In the genomic region with DNA sequence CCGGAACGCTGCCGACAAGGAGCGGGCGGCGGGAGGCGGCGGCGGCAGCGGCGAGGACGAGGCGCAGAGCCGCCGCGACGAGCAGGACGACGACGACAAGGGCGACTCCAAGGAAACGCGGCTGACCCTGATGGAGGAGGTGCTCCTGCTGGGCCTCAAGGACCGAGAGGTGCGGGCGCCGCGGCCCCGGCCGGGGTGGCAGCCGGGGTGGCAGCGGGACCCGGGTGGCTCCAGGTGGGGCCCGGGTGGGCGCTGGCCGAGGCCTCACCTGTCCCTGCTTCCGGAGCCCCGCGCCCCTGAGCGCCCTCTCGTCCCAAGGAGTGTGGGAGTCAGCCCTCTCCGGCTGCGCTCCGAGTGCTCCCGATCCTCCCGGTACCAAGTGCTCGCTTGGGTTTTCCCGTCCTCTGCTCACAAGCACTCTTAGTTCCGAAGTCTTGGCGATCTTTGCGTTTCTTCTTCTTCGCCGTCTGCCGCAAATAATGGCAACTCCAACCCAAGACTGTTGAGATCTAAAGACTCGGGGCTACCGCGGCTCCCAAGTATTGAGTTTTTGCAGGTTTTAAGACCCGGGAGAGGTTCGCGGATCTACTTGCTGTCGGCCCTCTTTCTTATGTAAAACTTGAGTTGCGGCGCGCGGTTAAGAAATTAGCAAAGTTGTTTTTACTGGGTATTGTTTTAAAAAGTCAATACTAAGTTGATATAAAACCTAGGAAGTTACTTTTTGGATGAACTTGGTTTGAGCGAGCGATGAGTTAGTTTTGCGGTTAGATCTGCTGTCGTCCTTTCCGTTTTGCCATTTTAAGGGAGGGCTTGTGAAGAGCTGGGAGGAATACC, we compare ENCODE assay signal across 8 mouse cellular contexts. TPM values are rescaled to one million over a fixed set of nuclear protein-coding genes. Genes with fewer than 3 reads are reported as not detected.
DNase-seq lines count a peak whose midpoint lies in the region; ATAC-seq and TF ChIP-seq lines count a peak whose summit lies in the region.

TSS of gene 1810049J17Rik (minus strand) at position 112 of the 834 bp plus-strand sequence.

- WGBS in forebrain, embryonic 12.5 days = under 1% methylated on average over 63 of the region's 70 CpGs

- H3K4me1 ChIP-seq in MEL (ENCODE audit: control insufficient read depth in 1 of 2, insufficient read depth in 2 of 2, low read length in 2 of 2) = peaks cover 8 to 36% of the 10 kb centered on the region in 2 experiments
- peaks cover 21% of the 10 kb centered on the region for H3K4me1 ChIP-seq in forebrain, embryonic 12.5 days

- TF ChIP-seq POLR2A in MEL (IDR thresholded peaks at IDR 0.05; ENCODE audit: control insufficient read depth in 1 of 2, insufficient read depth in 1 of 2, low read depth in 1 of 2, low read length in 2 of 2, poor library complexity in 1 of 2) = no peak

- no peaks in the 10 kb centered on the region for H3K9me3 ChIP-seq in MEL (replicated peaks; ENCODE audit: insufficient read depth, low read length)
- no peaks in the 10 kb centered on the region for H3K9me3 ChIP-seq in forebrain, embryonic 12.5 days

- peak within 1 kb of the TSS; percentile 89 for H3K9ac ChIP-seq in MEL (ENCODE audit: control insufficient read depth, low read depth, low read length, poor library complexity, severe bottlenecking)
- H3K9ac ChIP-seq in forebrain, embryonic 12.5 days = peak within 1 kb of the TSS; percentile 97

- H3K27ac ChIP-seq in MEL (ENCODE audit: control insufficient read depth, low read depth, low read length) = peak within 1 kb of the TSS; percentile 87
- peak within 1 kb of the TSS; percentile 94 for H3K27ac ChIP-seq in forebrain, embryonic 12.5 days

- TF ChIP-seq CTCF in MEL (IDR thresholded peaks at IDR 0.05 in 2 of 3, conservative IDR thresholded peaks at IDR 0.05 in 1 of 3; ENCODE audit: control insufficient read depth in 1 of 3, insufficient read depth in 1 of 3, low read depth in 2 of 3, low read length in 3 of 3, poor library complexity in 1 of 3, severe bottlenecking in 1 of 3) = no peak

- no peak for TF ChIP-seq RAD21 in MEL (IDR thresholded peaks at IDR 0.05; ENCODE audit: low read depth, low read length)

- ATAC-seq in forebrain, embryonic 12.5 days (ENCODE audit: low FRiP score) = peak; percentile 51
- peak; percentile 1 to 31; a peak in 2 of 4 replicates for ATAC-seq in hematopoietic stem cell, adult 5-6 weeks (replicated peaks in 1 of 2; ENCODE audit: insufficient read depth in 1 of 2, low FRiP score in 2 of 2, low TSS enrichment in 1 of 2, low read depth in 1 of 2, poor library complexity in 2 of 2, severe bottlenecking in 2 of 2)
- peak; percentile 20 for ATAC-seq in megakaryocyte, adult 5-6 weeks (ENCODE audit: poor library complexity, severe bottlenecking)

- no peak for TF ChIP-seq EP300 in MEL (IDR thresholded peaks at IDR 0.05; ENCODE audit: low read depth in 1 of 2, low read length in 2 of 2)

- peaks cover 13 to 44% of the 10 kb centered on the region in 2 experiments for H3K36me3 ChIP-seq in MEL (ENCODE audit: control insufficient read depth in 1 of 2, insufficient read depth in 2 of 2, low read length in 2 of 2)
- H3K36me3 ChIP-seq in forebrain, embryonic 12.5 days (replicated peaks) = 0 out of 2 replicates have a peak, but pooled peaks cover 6% of the 10 kb centered on the region

- H3K4me3 ChIP-seq in MEL (ENCODE audit: control insufficient read depth in 1 of 2, insufficient read depth in 1 of 2, low read depth in 2 of 2, low read length in 2 of 2) = peak within 1 kb of the TSS; percentile 94
- peak within 1 kb of the TSS; percentile 89 for H3K4me3 ChIP-seq in forebrain, embryonic 12.5 days (replicated peaks)

- H3K27me3 ChIP-seq in MEL (ENCODE audit: control insufficient read depth in 1 of 2, insufficient read depth in 2 of 2, low read length in 2 of 2) = no peaks in the 10 kb centered on the region
- peaks cover 15% of the 10 kb centered on the region for H3K27me3 ChIP-seq in forebrain, embryonic 12.5 days

- DNase-seq in MEL (ENCODE audit: low read depth, low spot score) = peak; percentile 84
- DNase-seq in adrenal gland, postnatal 4 days (ENCODE audit: low spot score in 2 of 2) = peak; percentile 20 to 30
- DNase-seq in layer of hippocampus, postnatal 25 days (ENCODE audit: extremely low spot score in 1 of 2, low spot score in 1 of 2) = peak; percentile 15 to 36
- DNase-seq in spleen, adult 12 weeks (ENCODE audit: low spot score) = peak; percentile 45
- no peak for DNase-seq in c-Kit-positive CD71-positive TER-119-positive erythroid progenitor cells, embryonic 14.5 days (ENCODE audit: low spot score)

- peaks cover 53% of the 10 kb centered on the region for H3K79me2 ChIP-seq in MEL (ENCODE audit: control insufficient read depth, insufficient read depth, low read length, poor library complexity)

- peak within 1 kb of the TSS; percentile 69 for H3K4me2 ChIP-seq in forebrain, embryonic 12.5 days

TF ChIP-seq in MEL, 35 proteins besides CTCF, POLR2A, EP300 and RAD21:
- TF ChIP-seq SIN3A (IDR thresholded peaks at IDR 0.05; ENCODE audit: low read length) = peak; percentile 85
- no peak for TF ChIP-seq MYB (IDR thresholded peaks at IDR 0.05; ENCODE audit: low read depth, low read length)
- TF ChIP-seq MXI1 (IDR thresholded peaks at IDR 0.05; ENCODE audit: low read depth, low read length) = peak; percentile 50; the same call in 1 of the 2 replicates
- peak; percentile 92; the same call in 1 of the 2 replicates for TF ChIP-seq UBTF (IDR thresholded peaks at IDR 0.05; ENCODE audit: borderline replicate concordance, insufficient read depth, low read depth, low read length)
- no peak for TF ChIP-seq ZKSCAN1 (IDR thresholded peaks at IDR 0.05; ENCODE audit: low read depth, low read length)
- 0 out of 2 replicates have a peak, but pooled peaks have one; percentile 4 for TF ChIP-seq MAZ (IDR thresholded peaks at IDR 0.05; ENCODE audit: low read depth, low read length)
- TF ChIP-seq HCFC1 (IDR thresholded peaks at IDR 0.05; ENCODE audit: low read depth, low read length) = peak; percentile 40; the same call in 1 of the 2 replicates
- peak; percentile 60; the same call in 1 of the 2 replicates for TF ChIP-seq ETS1 (IDR thresholded peaks at IDR 0.05; ENCODE audit: low read depth, low read length)
- no peak for TF ChIP-seq MAFK (IDR thresholded peaks at IDR 0.05; ENCODE audit: borderline replicate concordance, low read depth, low read length)

RNA-seq across cellular contexts. Expression of gene 1810049J17Rik, which starts in this region (rescaled TPM):
- 17.9 and 23.9 TPM in 2 replicates for total RNA-seq in MEL (2012; rRNA removed)
- polyA plus RNA-seq in MEL (2012; ENCODE audit: insufficient read depth in 1 of 2, insufficient read length in 2 of 2, low read depth in 1 of 2, low replicate concordance in 2 of 2, missing spikeins in 1 of 2) = not detected
- 1 to 10 TPM in 1 of 2 experiments, not detected in 1; 1.8 TPM for total RNA-seq in adrenal gland, postnatal 4 days (2021)
- polyA plus RNA-seq in forebrain, embryonic 12.5 days (2016; fragmentation: Nextera tagmentation; extraction: Ambion mirVana) = 1.1 TPM in 1 of 2 replicates, not detected in the other
- not detected in 2 replicates for total RNA-seq in hematopoietic stem cell, adult 5-6 weeks (2017)
- under 1 TPM in 1 of 2 experiments, not detected in 1; 0.69 TPM for total RNA-seq in layer of hippocampus, postnatal 25 days (2021)
- not detected in 2 replicates for total RNA-seq in megakaryocyte, adult 5-6 weeks (2015)
- total RNA-seq in megakaryocyte, adult 5-6 weeks (2017) = not detected in 2 replicates

Comparison
In these comparisons a context has a peak if more than half of its experiments do, and no peak if none do; other contexts are left out.
1. Peak in ATAC-seq in hematopoietic stem cell, adult 5-6 weeks; RNA of the gene not detected or under 1 TPM.
2. Peak in DNase-seq in layer of hippocampus, postnatal 25 days; RNA of the gene not detected or under 1 TPM.
3. Peak in ATAC-seq in megakaryocyte, adult 5-6 weeks; RNA of the gene not detected or under 1 TPM.